Mouse (Mus musculus) brain, adult 2 months (tissue): ENCODE measurements around the gene Pnpla7.

Experiments
- DNase-seq: peaks from one replicate; pipeline ENCODE4 v3.0.0; 2011; ENCODE audit warnings: low read depth, low spot score

Gene Pnpla7

DNA sequence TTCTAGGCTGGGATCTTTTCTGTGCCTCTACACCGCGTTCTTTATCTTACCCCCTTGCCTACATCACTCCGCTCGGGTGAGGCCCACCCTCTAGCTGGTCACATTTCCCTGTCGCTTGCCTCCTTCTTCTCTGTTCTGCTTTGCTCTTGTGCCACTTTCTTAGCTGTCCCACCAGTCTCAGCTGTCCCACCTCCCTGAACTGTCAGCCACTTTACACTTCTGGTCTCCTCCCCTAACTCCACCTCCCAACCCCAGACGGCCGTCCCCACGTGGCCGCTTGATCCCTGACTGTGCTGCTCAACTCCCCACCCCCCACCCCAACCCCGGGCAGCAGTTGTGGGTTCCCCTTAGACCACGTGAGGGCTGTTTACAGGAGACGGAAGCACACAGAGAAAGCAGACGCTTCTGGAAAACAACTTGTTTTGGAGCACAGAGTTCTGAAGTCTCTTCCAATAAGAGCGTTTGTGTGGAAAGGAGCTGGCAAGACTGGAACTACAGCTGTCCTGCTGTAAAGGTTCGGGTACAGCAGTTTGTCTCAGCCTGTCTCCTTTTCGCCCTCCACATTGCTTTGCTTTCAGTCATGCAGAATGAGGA lies at the start of gene Pnpla7:
Gene Pnpla7 (plus strand): TSS at position 330 of the 594 bp plus-strand sequence.
- peak; percentile 87 for DNase-seq

GRCm38 (mm10) chr2:24926345-24926964 lies 49.4 kb upstream of the Pnpla7 start:
- no peak for DNase-seq

DNA sequence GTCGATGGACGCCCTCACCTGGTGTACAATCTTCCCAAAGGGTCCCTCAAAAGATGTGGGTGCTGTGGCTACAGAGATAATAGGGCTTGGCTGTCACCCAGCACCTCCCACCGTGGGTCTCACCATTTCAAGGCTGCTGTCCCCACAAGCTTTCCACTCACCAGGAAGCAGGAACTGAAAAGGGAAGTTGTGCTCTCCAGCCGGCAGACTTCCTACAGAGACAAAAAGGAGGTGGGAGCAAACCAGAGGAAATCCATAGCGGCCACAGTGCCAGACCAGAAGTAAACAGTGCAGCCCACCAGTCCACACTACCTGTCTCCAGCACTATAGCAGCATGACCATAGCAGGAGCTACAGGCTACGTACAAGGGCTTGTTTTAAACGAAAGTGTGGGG lies 48.9 kb upstream of the Pnpla7 start:
- DNase-seq = no peak

GRCm38 (mm10) chr2:24927810-24928479 lies 47.9 kb upstream of the Pnpla7 start:
- no peak for DNase-seq

- DNase-seq = no peak
These were observed 46.7 kb upstream of the Pnpla7 start for GRCm38 (mm10) chr2:24929119-24929518.

- DNase-seq = no peak
These were observed 46.2 kb upstream of the Pnpla7 start for GRCm38 (mm10) chr2:24929593-24929992.

DNA sequence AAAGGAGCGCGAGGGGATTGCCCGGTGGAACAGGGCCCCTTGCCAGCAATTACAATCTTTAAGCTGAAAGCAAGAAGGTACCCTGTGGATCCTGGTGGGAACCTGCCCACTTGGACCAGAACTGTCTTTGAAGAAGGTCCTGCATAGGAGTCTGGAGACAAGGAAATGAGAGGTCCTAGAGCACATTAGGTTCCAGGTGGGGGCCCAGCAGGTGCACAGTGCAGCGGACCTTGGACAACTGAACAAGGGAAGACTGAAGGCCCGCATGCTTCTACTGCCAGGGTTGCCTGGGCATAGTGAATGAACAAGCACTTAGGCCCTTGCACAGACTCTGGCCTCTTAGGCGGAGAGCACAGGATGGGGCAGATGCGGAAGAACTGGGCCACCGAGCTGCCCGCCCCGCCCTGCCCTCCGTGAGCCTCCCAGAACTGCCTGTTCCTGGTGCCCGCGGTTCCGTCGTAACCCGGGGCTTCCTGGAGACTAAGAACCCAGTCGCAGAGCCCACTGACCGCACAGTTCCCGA lies 41.3 kb upstream of the Pnpla7 start:
- peak; percentile 51 for DNase-seq

GRCm38 (mm10) chr2:24935057-24935796 lies 40.6 kb upstream of the Pnpla7 start, which contains the start of gene Arrdc1:
Gene Arrdc1, minus strand, starts transcription at chr2:24935252.
- DNase-seq = peak; percentile 96

DNA sequence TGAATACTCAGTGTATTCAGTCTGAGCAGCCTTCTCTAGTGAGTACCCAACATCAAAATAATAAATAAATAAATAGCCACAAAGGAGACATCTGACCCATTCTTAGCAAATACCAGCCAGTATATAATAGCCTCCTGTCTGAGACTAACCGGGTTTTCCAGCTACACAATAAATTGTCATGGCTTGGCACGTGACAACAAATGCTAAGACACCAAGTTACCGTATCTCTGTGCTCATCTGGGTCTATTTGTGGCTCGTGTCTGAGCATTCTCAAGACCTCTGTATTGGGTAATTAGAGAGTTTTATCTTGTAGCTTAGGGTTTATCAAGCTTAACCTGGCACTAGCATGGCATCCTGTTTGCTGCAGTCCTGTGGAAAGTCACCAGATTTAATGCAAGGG lies 33.7 kb upstream of the Pnpla7 start:
- DNase-seq = no peak

DNA sequence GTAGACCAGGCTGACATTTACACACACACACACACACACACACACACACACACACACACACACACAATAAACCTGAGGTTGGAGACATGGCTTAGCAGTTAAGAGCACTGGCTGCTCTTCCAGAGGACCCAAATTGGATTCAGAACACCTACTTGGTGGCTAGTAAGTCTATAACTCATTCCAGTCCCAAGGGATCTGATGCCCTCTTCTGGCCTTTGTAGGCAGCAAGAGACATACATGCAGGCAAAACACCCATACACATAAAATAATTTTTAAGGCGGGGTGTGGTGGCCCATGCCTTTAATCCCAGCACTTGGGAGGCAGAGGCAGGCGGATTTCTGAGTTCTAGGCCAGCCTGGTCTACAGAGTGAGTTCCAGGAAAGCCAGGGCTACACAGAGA lies 31.5 kb upstream of the Pnpla7 start:
- DNase-seq = peak; percentile 69

GRCm38 (mm10) chr2:24949421-24950188 lies 26.2 kb upstream of the Pnpla7 start, which contains the start of gene Zmynd19:
Gene Zmynd19, plus strand, starts transcription at chr2:24949792.
- peak; percentile 98 for DNase-seq

DNA sequence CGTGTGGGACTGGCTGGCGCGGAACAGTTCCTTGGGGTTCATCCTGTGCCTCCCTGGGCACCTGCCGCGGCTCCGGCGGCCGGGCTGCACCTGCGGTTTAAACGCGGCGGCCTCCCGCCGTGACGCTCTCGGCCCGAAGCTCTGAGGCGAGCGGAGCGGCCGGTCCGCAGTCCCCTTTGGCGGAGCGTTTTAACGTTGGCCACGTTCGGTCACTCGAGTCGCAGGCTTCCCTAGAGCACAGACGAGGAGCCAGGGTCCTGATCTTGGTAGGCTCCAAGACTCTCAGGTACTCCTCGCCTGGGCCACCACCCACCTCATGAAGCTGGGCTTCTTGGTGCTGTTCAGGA lies 25.7 kb upstream of the Pnpla7 start:
- no peak for DNase-seq

GRCm38 (mm10) chr2:24952537-24953055 lies 23.2 kb upstream of the Pnpla7 start:
- no peak for DNase-seq

- DNase-seq = peak; percentile 61
These were observed 14.9 kb upstream of the Pnpla7 start for GRCm38 (mm10) chr2:24960910-24961309.

GRCm38 (mm10) chr2:24962304-24963000 lies 13.4 kb upstream of the Pnpla7 start, which contains the start of gene Dph7:
Gene Dph7, plus strand, starts transcription at chr2:24962400.
- peak; percentile 95 for DNase-seq

GRCm38 (mm10) chr2:24970386-24970785 lies 5.4 kb upstream of the Pnpla7 start:
- peak; percentile 15 for DNase-seq

GRCm38 (mm10) chr2:24974452-24974851 lies 1.4 kb upstream of the Pnpla7 start:
- DNase-seq = peak; percentile 36

DNA sequence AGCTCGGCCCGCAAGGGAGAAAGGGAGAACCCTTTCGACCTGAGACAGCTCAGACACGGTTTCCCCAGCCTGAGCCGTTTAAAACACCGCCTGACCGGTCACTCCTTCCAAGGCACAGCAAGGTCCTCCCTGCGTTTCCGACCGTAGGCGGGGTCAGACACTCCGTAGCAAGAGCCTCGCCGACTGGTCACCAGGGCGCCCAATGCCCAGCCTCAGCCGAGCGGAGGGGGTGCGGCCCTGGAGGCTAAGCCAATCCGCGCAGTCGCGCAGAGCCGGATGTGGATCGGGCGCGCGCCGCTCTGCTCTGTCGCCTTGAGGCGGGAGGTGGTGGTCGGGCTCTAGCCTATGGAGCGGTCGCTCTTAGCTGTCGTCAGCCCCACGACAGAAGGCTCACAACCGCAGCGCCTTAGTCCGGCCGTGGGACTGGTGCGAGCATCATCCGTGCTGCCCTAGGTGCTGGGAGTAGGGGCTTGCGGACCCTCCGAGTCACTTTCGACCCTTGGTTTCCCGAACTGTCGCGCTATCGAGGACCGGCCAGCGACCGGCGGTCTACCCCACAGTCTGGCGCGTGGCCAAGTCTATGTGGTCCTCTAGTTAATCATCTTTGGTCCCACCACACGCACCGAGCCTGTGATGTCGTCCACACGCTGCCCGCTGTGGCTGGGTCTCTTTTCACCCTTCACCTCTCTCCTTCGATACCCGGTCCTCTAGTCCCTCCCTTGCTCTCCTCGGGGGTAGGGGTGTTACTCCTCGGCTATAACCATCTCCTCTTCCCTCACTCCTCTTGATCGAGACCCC lies 728 bp upstream of the Pnpla7 start, which contains the start of gene Mrpl41:
Gene Mrpl41 (minus strand): TSS at position 193 of the 798 bp plus-strand sequence.
- DNase-seq = peak; percentile 99

GRCm38 (mm10) chr2:24976960-24977359 lies 1.1 kb downstream of the Pnpla7 start:
- DNase-seq = no peak
